Mouse (Mus musculus) gonadal fat pad, adult 2 months (tissue): ENCODE measurements around the gene Ascl3. TPM values are rescaled to one million over a fixed set of nuclear protein-coding genes. Genes with fewer than 3 reads are reported as not detected.

Experiments used
- DNase-seq: peaks from one replicate; pipeline ENCODE4 v3.0.0-alpha.2; 2012; ENCODE audit warnings: low read depth
- polyA plus RNA-seq: library from polyadenylated mRNA; depleted of rRNA; stranded (reverse); fragments of >200 nt; gene quantifications from 2 replicates; pipeline ENCODE4 v1.2.3, GENCODE M21; 2012; rRNA removed

Gene Ascl3
- polyA plus RNA-seq, 1 experiment = 0.65 TPM

DNA sequence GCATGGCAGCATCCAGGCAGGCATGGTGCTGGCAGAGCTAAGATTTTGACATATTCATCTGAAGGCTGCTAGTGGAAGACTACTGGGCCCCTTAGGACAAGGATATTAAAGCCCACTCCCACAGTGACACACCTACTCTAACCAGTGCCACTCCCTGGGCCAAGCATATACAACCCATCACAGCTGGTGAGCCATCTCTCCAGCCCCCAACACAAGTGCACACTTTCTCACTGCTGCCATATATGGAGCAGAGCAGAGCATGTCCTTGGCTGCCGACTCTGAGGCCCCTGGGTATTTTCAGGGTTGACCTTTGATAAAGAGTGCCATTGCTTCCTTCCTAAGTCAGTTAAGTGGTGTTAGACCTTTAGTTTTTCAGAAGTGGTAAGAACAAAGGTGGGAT lies 21.5 kb downstream of the Ascl3 start:
- DNase-seq = no peak

DNA sequence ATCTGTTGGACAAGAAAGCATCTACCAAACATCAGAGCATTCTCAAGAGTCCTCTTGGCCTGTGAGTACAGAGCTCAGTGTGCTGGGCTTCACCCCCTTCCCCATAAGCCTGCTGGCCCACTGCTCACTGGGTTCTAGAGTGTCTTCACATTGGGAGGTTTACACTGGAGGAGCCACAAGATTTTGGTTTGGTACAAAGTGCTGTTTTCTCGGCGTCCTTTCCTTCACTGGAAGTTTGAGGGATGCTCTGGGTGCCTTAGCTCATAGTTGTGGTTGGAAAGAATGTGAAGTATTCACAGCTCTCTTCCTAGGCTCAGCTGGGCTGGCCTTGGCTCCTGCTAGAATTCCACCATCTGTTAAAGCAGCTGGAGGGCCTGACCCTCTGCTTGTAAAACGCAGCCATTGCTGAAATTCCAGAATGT lies 22.6 kb downstream of the Ascl3 start:
- no peak for DNase-seq

DNA sequence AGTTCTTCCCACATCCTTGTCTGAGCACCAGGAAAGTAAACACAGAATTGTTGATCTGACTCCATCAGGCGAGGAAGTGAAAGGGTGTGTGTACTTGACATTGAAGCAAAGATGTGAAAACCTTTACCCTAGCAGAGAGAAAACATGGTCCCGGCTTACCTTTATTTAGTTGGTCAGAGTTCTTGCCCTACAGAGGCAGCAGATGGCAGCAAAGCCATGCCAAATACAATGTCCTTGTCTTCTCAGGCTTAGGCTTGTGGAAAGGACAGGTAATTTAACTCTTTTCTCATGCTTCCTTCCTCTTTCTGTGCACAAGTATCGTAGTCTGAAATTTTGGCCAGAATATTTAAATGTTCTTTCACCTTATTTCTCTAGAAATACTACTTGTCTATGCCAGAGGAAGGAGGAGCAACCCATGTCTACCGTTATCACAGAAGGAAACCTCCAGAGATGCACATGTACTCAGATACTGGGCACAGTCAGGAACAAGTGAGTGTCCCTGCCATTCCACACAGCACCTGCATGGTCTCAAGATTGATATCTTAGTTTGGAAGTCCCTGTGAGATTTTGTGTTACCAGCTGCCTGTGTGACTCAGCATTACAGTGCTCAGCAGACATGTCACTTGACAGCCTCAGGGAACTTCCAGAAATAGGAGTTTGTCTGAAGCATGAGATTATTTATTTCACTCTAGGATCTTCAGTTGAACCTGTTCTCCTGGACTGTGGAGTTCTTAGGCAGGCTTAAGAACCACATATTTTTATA lies 24.3 kb downstream of the Ascl3 start:
- no peak for DNase-seq

DNA sequence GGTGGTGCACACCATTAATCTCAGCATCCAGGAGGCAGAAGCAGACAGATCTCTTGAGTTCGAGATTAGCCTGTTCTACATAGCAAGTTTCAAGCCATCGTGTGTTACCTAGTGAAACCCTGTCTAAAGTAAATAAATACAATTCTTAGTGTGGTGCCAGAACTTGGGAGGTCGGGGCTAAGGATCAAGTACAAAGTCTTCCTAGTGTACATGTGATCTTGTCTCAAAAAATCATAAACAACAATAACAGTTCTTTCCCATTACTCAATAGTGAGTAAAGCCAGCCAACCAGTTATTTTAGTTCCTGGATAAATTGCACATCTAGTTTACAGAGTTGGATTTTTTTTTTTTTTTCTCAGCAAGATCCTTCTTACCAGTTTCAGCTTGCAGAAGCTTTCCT lies 27.1 kb downstream of the Ascl3 start:
- DNase-seq = no peak

DNA sequence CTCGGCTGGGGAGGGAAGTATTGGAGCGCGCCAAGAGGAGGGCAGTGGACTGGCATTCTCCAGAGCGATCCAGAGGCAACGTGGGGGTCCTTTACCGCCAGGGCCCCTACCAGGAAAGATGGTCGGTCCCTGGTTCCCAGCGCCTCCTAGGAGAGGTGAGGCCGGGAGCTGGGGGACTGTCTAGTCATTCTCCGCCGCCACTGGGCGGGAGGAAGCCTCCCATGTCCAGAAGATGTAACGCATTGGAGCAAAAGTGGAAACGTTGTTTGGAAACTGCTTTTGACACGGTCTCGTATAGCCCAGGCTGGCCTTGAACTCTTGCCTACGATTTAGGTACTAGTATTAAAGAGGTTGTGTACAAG lies 27.5 kb downstream of the Ascl3 start:
- DNase-seq = no peak

DNA sequence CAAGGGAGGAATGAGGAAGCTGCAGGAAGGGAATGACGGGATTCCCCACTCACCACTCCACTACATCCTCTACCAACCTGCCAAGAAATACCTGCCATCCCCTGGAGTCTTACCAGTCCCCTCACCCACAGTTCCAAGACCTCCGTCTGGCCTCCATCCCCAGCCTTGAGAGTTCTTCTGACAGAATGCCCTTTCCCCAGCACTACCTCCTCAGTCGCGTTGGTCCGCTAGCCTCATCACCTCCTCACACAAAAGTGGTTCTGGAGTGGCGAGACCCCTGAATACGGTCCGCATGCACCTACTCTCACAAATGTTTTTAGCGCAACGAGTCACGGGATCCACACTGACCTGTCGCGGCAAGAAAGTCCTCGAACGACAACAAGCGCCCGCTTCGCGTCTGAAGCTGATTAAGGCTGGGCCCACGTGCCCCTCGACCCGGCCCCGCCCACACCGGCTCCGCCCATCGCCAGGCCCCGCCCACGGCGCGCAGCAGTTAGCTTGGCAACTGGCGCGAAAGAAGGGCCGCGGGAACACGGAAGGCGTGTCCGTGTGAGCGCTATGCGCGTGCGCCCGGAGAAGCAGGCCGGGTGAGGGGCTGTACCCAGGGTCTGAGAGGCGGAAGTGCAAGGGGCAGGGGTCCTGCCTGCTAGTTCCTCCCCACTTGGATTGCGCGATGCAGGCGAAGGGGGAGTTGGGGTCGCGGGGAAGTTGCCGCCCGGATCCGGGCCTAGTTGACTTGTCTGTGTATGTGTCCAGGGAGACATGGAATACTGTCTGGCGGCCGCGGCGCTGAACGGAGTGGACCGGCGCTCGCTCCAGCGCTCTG lies 28.1 kb downstream of the Ascl3 start, which contains the start of the genes St5 and Akip1:
St5 (minus strand) TSS at position 416 of the 826 bp plus-strand sequence.
Akip1 (plus strand) TSS at position 501 of the 826 bp plus-strand sequence.
- DNase-seq = no peak

DNA sequence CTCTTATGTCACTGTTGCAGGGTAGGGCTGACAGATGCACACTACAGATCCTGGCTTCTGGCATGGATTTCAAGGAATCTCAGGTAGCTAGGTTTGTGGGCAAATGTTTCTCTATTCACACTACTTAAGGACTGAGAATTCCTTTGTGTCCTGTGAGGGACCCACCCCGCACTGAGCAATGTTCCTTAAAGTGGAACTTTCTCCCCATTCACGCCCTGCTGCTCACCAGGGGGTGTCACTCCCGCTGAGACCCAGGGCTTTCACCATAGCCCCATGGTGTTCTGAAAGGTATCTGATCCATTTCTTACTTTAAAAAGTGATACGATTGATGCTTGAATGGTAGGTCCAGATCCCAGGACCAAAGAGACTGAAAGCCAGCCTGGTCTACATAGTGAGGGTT lies 28.8 kb downstream of the Ascl3 start:
- DNase-seq = no peak

DNA sequence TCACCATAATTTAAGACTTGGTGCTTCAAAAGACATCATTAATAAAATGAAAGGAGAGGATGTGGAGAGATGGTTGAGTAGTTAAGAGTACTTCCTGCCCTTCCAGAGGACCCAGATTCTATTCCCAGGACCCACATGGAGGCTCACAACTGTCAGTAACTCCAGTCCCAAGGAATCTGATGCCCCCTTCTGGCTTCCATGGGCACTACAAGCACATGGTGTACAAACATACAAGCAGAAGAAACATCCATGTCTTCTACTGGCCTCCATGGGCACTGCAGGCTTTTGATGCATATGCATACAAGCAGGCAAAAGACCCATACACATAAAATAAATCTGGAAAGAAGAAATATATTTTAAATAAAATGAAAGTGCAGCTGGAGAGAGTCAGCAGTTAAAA lies 31.3 kb downstream of the Ascl3 start:
- no peak for DNase-seq

DNA sequence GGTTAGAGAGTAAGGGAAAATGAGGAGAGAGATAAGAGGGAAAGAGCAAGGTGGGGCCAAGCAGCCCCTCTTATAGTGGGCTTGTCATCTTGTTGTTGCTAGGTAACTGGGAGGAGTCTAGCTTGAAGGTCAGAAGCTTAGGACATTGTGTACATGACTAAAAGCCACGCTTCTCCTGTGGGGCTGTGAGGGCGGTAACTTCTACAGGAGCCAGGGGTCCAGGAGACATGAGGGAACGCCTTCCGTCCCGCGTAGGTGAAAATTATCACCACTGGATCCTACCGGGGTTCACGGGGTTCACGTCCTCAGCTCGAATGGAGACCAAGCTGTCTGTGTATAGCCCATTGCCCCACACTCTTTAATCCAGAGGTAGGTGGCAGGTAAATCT lies 36.2 kb downstream of the Ascl3 start:
- no peak for DNase-seq

DNA sequence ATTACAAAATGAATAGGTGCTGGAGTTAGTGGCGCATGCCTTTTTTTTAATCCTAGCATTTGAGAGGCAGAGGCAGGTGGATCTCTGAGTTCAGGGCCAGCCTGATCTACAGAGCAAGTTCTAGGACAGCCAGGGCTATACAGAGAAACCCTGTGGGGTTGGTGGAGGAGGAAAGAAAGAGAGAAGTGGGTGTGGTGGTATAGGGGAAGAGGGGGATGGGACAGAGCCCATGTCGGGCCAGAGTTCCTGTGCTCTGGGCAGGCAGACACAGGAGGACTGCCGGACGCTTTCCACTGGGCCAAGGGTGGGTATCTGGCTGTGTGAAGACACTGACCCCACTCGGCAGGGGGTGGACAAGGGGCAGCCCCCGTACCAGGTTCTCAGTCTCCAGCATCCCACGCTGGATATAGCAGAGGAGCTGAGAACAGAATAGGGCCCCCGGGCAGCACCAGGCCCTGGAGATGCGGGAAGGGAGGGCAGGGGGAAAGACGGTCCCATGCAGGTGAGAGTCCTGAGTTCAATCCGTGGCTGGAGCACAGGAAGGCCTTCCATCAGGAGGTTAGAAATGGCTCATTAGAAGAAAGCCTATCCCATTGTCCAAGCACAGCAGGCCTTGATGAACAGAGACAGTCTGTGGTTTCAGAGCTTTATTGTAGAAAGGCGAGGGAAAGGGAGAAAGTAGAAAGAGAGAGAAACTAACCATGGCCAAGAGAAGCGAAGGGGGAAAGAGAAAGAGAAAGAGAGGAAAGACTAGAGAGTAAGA lies 36.8 kb downstream of the Ascl3 start:
- DNase-seq = no peak

DNA sequence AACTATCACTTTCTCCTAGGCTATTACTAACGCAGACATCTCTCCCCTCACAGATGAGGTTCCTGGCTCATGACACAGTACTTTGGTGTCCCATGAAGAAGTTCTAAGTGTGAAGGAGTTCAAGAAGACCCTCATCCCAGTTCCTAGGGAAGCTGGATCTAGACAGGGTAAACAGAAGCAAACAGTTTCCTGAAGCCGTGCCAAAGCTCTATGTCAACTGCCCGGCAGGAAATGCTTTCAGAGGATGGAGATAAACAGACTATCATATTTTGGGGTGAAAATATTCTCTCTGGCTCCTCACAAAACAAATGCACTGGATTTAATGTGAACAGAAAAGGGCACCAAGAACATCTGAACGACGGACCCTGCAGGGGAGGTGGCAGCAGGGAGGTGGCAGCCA lies 40.6 kb downstream of the Ascl3 start:
- DNase-seq = no peak

DNA sequence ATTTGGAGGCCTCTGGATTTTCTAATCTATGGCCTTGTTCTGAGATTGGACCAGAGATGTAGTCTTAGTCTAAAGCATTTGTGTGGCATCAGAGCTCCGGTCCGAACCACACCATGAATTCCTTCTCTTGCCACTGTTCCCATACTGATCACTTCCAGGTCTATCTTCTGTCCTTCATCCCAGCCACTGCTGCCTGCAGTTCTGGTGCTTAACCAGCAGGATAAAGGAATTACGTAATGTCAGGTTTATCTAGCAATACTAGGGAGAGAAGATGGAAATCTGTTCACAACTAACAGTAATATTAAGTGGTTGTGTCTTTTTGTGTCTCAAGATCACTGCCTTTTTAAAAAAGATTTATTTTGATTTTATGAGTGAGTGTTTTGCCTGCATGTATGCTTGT lies 41.4 kb downstream of the Ascl3 start:
- DNase-seq = no peak

DNA sequence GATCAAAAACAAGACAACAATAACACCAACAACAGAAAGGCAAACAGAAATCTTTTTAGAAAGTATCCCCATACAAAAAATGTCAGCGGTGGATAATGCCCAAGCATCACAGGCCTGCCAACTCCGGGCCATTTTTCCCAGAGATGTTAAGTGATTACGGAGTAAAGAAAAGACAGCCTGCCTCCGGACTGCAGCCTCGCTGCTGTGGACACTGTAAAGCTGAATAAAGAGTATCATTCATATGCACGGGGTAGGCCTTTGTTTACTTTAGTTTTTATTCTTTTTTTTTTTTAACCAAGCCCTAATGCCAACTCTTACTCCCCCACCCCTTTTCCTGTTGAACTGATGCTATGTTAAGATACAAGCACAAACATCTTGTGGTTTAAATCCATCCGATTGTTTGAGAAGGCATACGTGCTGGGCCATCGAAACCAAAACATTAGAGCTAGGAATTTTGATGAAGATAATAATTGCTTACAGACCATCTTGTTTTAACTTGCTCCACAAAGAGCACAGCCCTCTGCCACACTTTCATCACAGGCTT lies 44.9 kb downstream of the Ascl3 start:
- no peak for DNase-seq

DNA sequence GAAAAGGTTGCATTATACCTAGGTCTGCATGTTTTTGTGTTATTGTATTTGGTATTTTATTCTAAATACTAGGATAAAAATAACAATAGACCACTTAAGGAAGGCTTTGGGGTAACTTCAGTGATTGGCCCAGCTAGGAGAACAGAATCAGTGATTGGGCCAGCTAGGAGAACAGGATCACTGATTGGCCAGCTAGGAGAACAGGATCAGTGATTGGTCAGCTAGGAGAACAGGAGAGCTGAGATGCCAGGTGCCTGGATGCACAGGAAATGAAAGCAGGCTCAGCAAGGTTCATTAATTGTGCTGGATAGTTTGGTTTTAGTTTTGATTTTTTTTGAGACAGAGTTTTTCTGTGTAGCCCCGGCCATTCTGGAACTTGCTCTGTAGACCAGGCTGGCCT lies 50.6 kb downstream of the Ascl3 start:
- DNase-seq = no peak

DNA sequence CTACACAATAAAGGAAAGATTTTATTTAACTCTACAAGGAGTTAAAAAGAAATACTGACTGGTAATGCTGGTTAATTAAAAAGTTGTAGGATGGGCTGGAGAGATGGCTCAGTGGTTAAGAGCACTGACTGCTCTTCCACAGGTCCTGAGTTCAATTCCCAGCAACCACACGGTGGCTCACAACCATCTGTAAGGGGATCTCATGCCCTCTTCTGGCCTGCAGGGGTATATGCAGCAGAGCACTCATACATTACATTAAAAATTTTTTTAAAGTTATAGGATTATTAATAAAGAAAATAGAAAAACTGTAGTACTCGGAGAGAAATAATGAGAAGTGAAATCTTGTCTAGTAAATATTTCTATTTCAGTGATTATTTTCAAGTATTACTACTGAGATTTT lies 51.2 kb downstream of the Ascl3 start:
- no peak for DNase-seq

Other genes starting within 250 kb of the Ascl3 start
- 0.27 TPM in 2 replicates for gene Trim66, start 223.6 kb downstream of the Ascl3 start, polyA plus RNA-seq
- 355 and 393 TPM in 2 replicates for gene Rpl27a, start 212.6 kb downstream of the Ascl3 start, polyA plus RNA-seq
- gene St5, start 28.1 kb downstream of the Ascl3 start, polyA plus RNA-seq = 35.8 and 51.2 TPM in 2 replicates
- 14.1 and 19.7 TPM in 2 replicates for gene Akip1, start 28.0 kb downstream of the Ascl3 start, polyA plus RNA-seq
- gene BC051019, start 7.9 kb downstream of the Ascl3 start, polyA plus RNA-seq = 1.8 and 2.6 TPM in 2 replicates
- gene Tmem9b, start 21.1 kb upstream of the Ascl3 start, polyA plus RNA-seq = 48.1 and 51.9 TPM in 2 replicates
- gene Nrip3, start 50.3 kb upstream of the Ascl3 start, polyA plus RNA-seq = 0.09 and 0.11 TPM in 2 replicates
- 0.23 and 0.43 TPM in 2 replicates for gene Scube2, start 134.0 kb upstream of the Ascl3 start, polyA plus RNA-seq
- gene Dennd5a, start 228.7 kb upstream of the Ascl3 start, polyA plus RNA-seq = 63.8 and 87.1 TPM in 2 replicates